Mouse (Mus musculus): ENCODE results near the gene Slc25a17. TPM values are rescaled to one million over a fixed set of nuclear protein-coding genes. Genes with fewer than 3 reads are reported as not detected.

The Slc25a17 gene
- total RNA-seq, 2 experiments from 2014 or later = 14.5 to 17.4 TPM

- DNase-seq = peak in 1 of 2 experiments; percentile 60
These were observed 5.4 kb downstream of the Slc25a17 start for GRCm38 (mm10) chr15:81355146-81355761.

GRCm38 (mm10) chr15:81352638-81353037 lies 8.0 kb downstream of the Slc25a17 start:
- no peak for DNase-seq

- no peak for DNase-seq
These were observed 10.2 kb downstream of the Slc25a17 start for GRCm38 (mm10) chr15:81350401-81350800.

- no peak for DNase-seq
These were observed 12.2 kb downstream of the Slc25a17 start for GRCm38 (mm10) chr15:81348366-81348765.

- no peak for DNase-seq
These were observed 13.1 kb downstream of the Slc25a17 start for GRCm38 (mm10) chr15:81347466-81347865.

- DNase-seq = no peak
These were observed 19.2 kb downstream of the Slc25a17 start for GRCm38 (mm10) chr15:81341426-81341825.

- no peak for DNase-seq
These were observed 21.5 kb downstream of the Slc25a17 start for GRCm38 (mm10) chr15:81339158-81339557.

GRCm38 (mm10) chr15:81336466-81336865 lies 24.1 kb downstream of the Slc25a17 start:
- no peak for DNase-seq

- no peak for DNase-seq
These were observed 28.1 kb downstream of the Slc25a17 start for GRCm38 (mm10) chr15:81332517-81332916.

- DNase-seq = no peak
These were observed 29.7 kb downstream of the Slc25a17 start for GRCm38 (mm10) chr15:81330816-81331433.

GRCm38 (mm10) chr15:81329721-81330369 lies 30.8 kb downstream of the Slc25a17 start:
- DNase-seq = peak in 1 of 2 experiments; percentile 8

GRCm38 (mm10) chr15:81327501-81327900 lies 33.1 kb downstream of the Slc25a17 start:
- no peak for DNase-seq

- peak; percentile 25 to 43 for DNase-seq
These were observed 35.6 kb downstream of the Slc25a17 start for GRCm38 (mm10) chr15:81324979-81325378.

- no peak for DNase-seq
These were observed 40.5 kb downstream of the Slc25a17 start for GRCm38 (mm10) chr15:81320137-81320536.

GRCm38 (mm10) chr15:81319462-81319861 lies 41.1 kb downstream of the Slc25a17 start:
- DNase-seq = no peak

GRCm38 (mm10) chr15:81313928-81314327 lies 46.7 kb downstream of the Slc25a17 start:
- no peak for DNase-seq

GRCm38 (mm10) chr15:81311026-81311425 lies 49.6 kb downstream of the Slc25a17 start:
- no peak for DNase-seq

GRCm38 (mm10) chr15:81310353-81310752 lies 50.3 kb downstream of the Slc25a17 start:
- DNase-seq = no peak

- DNase-seq = no peak
These were observed 52.6 kb downstream of the Slc25a17 start for GRCm38 (mm10) chr15:81308038-81308437.

GRCm38 (mm10) chr15:81306501-81306900 lies 54.1 kb downstream of the Slc25a17 start:
- DNase-seq = no peak

GRCm38 (mm10) chr15:81305035-81305434 lies 55.6 kb downstream of the Slc25a17 start:
- no peak for DNase-seq

- no peak for DNase-seq
These were observed 56.6 kb downstream of the Slc25a17 start for GRCm38 (mm10) chr15:81304006-81304405.

- DNase-seq = peak in 1 of 2 experiments; percentile 38
These were observed 58.3 kb downstream of the Slc25a17 start for GRCm38 (mm10) chr15:81302151-81302808.
